Comparison of ENCODE assay signal across 17 mouse cellular contexts in genomic region chr4:120914501-120914900, GRCm38 (mm10). TPM values are rescaled to one million over a fixed set of nuclear protein-coding genes. Genes with fewer than 3 reads are reported as not detected.
A peak's percentile ranks its signal among the peaks of the same experiment; 100 is the strongest.
DNase-seq lines count a peak whose midpoint lies in the region; ATAC-seq lines count a peak whose summit lies in the region.
"Had no signal": no experiment of that assay in that cellular context is flagged by ENCODE, and none has a peak within 500 bp of the region (broad histone marks: within the 10 kb centered on the region; RNA-seq: fewer than 3 reads in every experiment).

No protein-coding gene starts in this region.

- DNase-seq in heart, adult 11 months: peak; percentile 77
- DNase-seq in heart, postnatal 36 days: no peak
- peak; percentile 60 to 61 for DNase-seq in B cell, adult 2 months
- DNase-seq in gastrocnemius, adult 8-10 months (ENCODE audit: low spot score in 2 of 2): no peak
- DNase-seq in urinary bladder, postnatal 25 days (ENCODE audit: low spot score): no peak
- DNase-seq: adrenal gland, postnatal 10 days; cerebellum, adult 9-10 months; kidney, adult 8-10 months; liver had no signal

- ATAC-seq in common myeloid progenitor, adult 5-6 weeks (replicated peaks; ENCODE audit: low read depth, poor library complexity, severe bottlenecking): peak; percentile 72
- peak; percentile 53 for ATAC-seq in neutrophil, adult 5-6 weeks (ENCODE audit: extremely low read depth, insufficient number of reproducible peaks, low FRiP score, poor library complexity, severe bottlenecking)
- ATAC-seq: forebrain, embryonic 15.5 days; hindbrain, embryonic 16.5 days; intestine, embryonic 15.5 days; lung, postnatal 0 days; midbrain, embryonic 15.5 days had no signal

- intact Hi-C loops in heart, postnatal 36 days (cut with DNase I): no loop called here

RNA-seq across cellular contexts. Expression of gene Exo5, which starts 10.3 kb away (rescaled TPM):
- 1 to 10 TPM; 2.7 to 5.0 TPM for total RNA-seq in heart, postnatal 36 days (2021)
- total RNA-seq in common myeloid progenitor, adult 5-6 weeks (2017): 24.9 and 27.5 TPM in 2 replicates
- total RNA-seq in neutrophil, adult 5-6 weeks (2017): 10.8 and 16.9 TPM in 2 replicates
- total RNA-seq in gastrocnemius, adult 8-10 months (2022): 1 to 10 TPM in 3 of 4 experiments, under 1 TPM in 1; 0.87 to 2.8 (median 1.5) TPM

RNA-seq across cellular contexts. Expression of gene Zfp69, which starts 37.0 kb away (rescaled TPM):
- 1 to 10 TPM; 1.4 to 1.5 TPM for total RNA-seq in heart, postnatal 36 days (2021)
- 1.6 and 7.9 TPM in 2 replicates for total RNA-seq in common myeloid progenitor, adult 5-6 weeks (2017)
- total RNA-seq in neutrophil, adult 5-6 weeks (2017): 4.8 and 10.3 TPM in 2 replicates
- under 1 TPM in 3 of 4 experiments, not detected in 1; 0.24 to 0.43 (median 0.24) TPM for total RNA-seq in gastrocnemius, adult 8-10 months (2022)

RNA-seq across cellular contexts. Expression of gene Rims3, which starts 59.9 kb away (rescaled TPM):
- total RNA-seq in heart, postnatal 36 days (2021): under 1 TPM; 0.06 to 0.08 TPM
- 0.05 and 0.19 TPM in 2 replicates for total RNA-seq in common myeloid progenitor, adult 5-6 weeks (2017)
- 0.12 and 0.37 TPM in 2 replicates for total RNA-seq in neutrophil, adult 5-6 weeks (2017)
- total RNA-seq in gastrocnemius, adult 8-10 months (2022): under 1 TPM in 2 of 4 experiments, not detected in 2; 0.02 to 0.11 TPM
- total RNA-seq: megakaryocyte-erythroid progenitor cell, adult 5-6 weeks had no signal

Comparison
In these comparisons a context has a peak if more than half of its experiments do, and no peak if none do; other contexts are left out.
1. DNase-seq: peak in heart, adult 11 months (single experiment) and B cell, adult 2 months (2 of 2); none in heart, postnatal 36 days (0 of 2), gastrocnemius, adult 8-10 months (0 of 2) and urinary bladder, postnatal 25 days (single experiment).